Mouse (Mus musculus) spleen, postnatal 36 days (tissue): ENCODE measurements around the gene Ppp2ca.

ENCODE experiments used
- DNase-seq, 2 experiments: peaks; one replicate each; pipeline ENCODE4 v3.0.0; 2022; ENCODE audit warnings: low spot score in 2 of 2, mixed read lengths in 1 of 2

Ppp2ca gene

DNA sequence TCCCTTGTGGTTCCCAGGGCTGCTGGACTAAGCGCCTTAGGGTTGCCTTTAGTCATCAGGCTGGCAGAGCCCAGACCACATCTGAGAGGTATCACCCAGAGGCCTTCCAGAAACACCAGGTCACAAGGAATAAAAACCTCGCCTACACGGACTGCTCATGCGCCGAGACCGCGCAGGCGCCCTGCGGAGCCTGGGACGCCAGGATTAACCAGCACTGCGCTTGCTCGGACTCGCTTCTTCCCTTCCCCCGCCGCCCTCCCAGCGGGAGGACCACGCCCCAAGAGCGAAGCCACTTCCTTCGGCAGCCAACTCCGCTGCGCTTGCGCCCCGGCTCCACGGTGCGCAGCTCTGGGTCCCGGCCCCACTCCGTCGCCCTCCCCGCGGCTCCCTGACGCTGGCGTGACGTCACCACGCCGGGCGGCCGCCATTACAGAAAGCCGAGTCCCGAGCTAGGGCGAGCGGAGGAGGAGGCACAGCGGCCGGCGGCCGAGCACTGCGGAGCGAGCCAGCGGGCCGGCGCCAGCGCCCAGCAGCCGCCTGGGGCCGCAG lies at the start of gene Ppp2ca:
Gene Ppp2ca, plus strand, starts transcription at position 284 of the 549 bp plus-strand sequence.
- DNase-seq: peak; percentile 99

DNA sequence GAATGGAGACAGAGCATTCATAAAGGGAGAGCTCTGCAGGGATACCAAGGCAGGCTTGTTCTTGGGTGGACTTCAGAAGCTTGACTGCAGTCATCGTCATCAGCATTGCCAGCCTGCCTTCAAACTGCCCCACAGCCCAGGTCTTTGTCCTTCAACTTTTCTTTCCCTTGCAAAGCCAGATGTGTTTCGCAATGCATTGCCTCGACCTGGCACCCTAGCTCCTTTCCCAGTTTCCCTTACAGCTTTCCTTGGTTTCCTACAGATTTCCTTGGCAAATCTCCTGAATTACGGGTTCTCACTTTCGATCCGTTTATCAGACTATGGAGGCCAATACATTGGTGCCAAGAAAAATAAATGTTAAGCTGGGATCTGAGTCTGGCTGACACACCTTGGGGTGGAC lies 45.1 kb upstream of the Ppp2ca start:
- no peak for DNase-seq

DNA sequence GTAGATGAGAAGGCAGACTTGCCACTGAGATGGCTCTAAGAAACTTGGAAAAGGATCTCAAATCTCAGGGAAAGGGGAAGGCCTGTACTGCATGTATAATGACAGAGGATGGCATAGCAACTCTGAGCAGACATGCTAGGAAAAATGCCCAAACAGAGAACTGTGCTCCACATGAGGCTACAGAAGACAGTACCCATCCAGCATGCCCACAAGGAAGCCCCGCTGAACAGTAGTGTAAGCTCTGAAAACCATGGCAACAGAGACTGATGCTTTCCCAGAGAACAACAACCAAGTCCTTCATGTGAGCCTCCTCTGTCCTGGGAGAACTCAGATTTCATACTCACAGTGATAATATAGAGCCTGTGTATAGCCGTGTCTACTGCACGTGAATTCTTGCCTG lies 43.8 kb upstream of the Ppp2ca start:
- DNase-seq: no peak

DNA sequence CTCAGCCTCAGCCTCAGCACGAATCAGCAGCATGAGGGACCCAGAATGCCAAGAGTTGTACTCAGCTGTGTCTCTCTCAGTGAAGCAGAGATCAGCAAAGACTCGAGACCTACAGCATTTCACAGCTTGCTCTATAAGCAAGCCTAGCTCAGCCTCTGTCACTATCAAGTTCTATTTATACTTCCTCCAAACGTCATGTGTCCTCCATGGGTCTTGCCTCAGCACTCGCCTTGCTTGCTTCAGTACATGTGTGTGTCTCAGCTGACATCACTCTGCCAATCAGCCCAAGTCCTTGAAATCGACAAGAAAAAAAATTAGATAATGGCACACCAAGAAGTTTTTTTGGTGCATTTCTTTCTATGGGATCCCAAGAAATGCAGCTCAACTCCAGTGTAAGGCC lies 42.3 kb upstream of the Ppp2ca start:
- no peak for DNase-seq

DNA sequence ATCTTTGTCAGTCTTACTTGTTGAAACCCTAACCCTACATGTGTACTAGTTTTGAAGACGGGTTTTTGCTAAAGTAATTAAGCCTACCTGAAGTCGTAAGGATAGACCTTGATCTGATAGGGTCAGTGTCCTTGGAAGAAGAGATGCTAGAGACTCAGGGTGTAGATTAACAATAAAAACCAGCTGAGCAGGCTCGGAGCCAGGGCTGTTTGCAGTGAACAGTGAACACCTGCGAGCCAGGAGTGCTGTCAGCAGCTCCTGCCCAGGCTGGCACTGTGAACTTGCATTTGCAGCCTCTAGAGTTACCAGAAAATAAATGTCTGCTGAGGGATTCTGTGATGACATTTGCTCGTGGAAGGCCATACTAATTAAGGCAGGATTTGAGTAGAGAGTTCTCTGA lies 39.5 kb upstream of the Ppp2ca start:
- DNase-seq: no peak

DNA sequence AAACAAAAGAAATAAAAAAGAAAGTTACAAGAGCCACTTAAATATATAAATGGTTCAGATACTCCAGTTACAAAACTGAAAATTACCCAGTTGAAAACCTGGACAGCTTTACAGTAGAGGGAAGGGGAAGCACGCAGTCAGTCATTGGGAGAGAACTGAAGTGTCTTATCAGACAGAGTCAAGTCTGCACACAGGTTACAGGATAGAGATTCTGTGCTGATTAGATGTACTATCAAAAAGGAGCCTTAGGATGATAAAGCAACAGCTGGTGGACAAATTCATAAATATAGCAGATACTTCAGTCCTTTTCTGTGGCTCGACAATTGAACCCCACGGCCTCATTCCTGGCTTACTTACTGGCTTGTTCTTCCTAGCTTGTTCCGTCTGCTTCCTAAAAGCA lies 38.2 kb upstream of the Ppp2ca start:
- DNase-seq: no peak

DNA sequence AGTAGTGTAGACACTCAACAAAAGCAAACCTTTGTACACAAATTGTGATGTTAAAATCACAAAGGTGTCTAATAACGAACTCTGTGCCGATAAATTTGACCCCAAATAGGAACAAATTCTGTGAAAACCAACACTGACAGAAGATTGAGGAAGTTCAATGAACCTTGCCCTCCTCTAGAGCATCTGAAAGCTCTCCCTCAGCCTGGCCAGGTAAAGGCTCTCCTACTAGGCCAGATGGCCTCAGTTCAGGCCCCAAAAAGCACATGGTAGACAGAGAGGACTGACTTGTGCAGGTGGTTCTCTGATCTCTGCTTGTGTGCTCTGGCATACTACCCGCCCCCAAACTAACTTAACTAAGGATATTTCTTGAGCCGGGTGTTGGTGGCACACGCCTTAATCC lies 36.1 kb upstream of the Ppp2ca start:
- DNase-seq: no peak

DNA sequence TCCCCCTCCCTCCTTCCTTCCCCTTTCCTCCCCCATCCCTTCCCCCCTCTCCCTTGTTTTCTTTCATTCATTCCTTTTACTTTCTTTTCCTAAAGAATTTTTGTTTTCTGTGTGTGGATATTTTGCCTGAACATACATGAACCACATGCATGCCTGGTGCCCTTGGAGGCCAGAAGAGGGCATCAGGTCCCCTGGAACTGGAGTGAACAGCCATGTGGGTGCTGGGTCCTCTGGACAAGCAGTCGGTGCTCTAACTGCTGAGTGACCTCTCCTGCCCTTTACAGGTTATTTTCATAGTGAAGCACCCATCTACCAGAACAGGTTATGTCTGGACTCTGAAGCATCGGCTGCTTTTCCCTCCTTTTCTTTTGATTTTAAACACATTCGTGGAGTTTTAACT lies 34.1 kb upstream of the Ppp2ca start:
- DNase-seq: no peak

DNA sequence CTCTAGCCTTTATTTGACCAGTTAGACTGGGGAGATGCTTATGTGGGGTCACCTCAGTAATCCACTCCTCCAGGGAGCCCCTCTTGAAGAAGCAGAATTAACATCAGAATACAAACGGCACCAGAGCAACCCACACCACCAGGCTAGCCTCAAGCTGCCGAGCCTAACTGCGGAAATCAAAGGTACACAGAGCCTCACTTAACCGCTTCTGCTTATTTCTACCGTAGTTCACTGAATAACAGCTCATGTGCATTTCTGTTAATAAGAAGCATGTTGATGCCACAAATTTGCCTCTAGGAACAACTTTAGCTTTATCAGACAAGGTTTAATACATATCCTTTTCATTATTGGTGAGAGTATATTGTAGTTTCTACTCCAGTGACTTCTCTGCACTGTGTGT lies 32.6 kb upstream of the Ppp2ca start:
- DNase-seq: no peak

DNA sequence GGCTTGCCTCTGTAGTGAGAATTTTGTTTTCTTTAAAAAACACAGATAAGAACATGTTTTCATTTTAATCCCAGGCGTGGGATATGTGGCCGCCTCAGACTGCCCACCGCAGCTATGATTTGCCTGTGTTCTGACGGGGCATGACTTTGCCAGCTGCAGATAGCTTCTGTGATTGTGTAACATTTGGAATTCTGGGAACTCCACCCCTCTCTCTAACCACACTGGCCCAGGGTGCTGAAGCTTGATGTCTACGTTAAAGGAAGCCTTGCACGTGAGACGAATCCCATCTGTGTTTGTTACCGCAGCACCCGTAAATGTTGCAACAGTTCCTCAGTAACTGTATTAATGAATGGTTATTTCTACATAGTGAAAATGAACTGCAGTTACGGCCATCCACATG lies 26.7 kb upstream of the Ppp2ca start:
- DNase-seq: no peak

DNA sequence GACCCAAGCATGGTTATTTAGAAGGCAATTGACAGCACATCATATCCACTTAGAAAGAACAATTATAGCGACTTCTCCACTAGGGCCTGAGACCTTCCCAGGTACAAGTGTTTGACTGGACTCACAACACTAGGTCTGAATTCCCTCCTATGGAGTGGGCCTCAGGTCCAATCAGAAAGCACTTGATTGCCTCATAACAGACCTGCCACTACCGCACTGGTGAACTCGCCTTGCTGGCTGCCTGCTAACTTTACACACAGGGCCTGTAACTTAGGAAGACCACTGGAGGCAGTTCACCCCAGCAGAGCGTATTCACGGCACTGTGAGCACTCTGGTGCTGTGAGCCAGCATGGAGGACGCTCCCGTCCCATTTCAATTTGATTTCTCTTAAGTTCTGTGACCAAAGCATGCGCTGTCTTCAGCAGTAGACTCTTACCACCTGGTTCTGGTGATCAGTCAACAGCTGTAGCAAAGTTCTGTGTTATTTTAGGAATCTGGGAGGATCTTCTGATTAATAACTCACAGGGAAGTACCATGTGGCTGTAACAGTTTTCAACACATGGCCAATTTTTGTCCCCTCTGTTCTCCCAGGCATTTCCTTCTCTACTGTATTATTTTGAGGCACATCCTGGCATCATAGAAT lies 24.8 kb upstream of the Ppp2ca start:
- DNase-seq: no peak

DNA sequence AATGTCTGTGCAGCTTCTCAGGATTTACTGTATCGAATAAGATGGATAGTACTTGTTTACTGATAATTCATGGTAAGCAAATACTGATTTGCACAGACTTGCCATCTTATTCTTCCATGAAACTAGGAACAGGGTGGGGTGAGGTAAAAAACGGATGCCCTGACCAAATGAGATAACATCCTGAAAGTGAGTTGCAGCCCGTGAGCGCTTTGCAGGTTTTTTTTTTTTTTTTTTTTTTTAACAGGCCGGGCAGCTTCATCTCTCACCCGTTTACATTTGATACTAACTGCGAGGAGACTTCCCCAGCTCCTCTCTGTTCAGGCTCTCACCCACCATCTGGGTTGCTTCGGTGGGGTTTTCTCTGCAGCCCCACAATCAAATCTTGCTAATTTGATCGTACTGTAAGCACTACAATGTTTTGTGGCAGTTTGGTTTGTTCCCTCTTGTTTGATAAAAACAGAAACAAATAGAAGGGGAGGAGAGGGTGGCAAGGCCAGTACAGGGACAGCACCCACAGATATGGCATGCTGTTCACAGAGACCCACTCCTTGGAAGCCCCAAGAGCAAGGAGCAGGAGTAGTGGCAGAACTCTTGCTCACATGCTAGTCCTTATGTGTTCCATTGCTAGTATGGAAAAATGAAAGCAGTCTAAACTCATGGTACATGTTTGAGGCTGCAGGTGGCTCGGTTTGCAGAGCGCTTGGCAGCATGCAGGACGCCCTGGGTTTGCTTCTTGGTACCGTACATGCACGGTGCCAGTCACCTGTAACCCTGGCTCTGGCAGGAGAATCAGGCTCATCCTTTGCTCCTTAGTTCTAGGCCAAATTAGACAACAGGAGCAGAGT lies 23.6 kb upstream of the Ppp2ca start:
- no peak for DNase-seq

DNA sequence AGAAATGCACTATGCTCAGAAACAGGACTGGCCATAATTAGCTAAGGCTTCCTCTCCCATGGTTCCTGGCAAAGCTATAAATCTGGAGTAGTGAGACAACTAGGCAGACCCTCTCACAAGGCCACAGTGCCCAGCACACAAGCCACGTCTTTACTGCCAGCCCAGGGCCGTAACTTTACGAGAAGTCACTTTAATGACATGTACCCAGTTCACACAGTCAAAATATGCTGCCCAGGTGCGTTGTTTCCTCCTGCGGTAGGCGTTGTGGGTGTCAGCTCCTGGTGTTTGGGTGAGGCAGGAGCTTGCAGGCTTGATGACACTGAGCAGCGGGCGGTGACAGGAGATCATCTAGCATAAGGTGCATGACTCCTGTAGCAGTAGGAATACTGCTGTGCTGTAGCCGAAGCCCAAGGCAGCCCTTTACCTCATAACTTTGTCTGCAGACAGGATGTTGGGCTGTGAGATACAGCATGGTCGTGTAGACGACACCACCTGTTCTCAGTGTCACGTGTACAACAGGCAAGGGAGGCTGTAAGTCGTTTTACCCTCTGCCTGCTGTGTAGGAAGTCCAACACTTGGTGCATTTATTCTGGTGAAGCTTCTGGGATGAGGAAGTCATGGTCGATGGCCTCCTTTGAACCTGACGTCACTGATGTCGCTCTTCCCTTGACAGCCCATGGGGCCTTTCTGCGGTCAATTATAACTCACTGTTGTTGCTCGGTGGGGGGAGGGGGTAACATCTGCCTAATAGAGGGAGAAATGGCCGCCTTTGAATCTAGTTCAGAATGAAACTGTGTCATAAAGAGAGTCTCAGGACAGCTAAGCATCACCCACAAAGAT lies 22.5 kb upstream of the Ppp2ca start:
- peak; percentile 48 to 59 for DNase-seq

DNA sequence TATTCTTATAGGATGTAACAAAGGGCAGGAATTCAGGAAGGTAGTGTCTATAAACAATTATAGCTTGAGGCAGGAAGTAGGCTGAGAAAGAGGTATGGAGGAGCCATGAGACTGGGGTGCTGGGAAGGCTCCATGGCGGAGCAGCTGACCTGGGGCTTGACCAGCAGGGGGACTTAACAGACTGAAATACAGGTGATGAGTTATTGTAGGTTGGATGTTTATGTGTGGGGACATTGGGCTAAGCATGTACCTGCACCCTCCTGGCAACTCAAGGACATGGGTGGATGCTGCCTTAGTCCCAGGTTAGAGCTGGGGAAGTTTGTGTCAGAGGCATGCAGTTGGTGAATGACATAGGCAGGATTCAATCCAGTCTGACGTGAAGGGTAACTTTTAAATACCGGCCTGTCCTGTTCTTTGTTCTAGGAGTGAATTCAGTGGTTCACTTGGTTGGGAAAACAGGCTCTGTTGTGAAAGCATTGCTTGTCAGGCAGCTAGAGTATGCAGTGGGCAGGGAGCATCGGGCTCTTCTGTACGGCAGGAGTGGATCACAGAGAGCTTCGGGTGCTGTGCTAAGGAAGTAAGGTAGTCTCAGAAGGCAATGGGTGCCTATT lies 21.6 kb upstream of the Ppp2ca start:
- no peak for DNase-seq

DNA sequence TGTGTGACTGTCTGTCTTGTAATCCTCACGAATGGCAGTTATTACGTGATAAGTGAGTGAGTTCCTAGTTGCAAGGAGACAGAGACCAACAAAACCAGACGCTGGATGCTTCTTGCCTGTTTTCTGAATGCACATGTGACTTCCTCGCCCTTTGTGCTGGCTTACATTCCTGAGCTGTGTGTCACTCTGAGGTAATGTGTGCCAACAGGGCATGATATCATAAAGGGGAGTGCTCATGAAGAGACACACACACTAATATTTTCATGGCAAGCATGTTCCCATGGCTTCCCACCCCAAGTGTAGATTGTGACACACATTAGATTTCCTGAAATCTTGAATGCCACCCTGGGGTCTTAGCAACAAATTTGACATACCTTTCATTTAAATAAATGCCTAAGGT lies 20.5 kb upstream of the Ppp2ca start:
- no peak for DNase-seq

DNA sequence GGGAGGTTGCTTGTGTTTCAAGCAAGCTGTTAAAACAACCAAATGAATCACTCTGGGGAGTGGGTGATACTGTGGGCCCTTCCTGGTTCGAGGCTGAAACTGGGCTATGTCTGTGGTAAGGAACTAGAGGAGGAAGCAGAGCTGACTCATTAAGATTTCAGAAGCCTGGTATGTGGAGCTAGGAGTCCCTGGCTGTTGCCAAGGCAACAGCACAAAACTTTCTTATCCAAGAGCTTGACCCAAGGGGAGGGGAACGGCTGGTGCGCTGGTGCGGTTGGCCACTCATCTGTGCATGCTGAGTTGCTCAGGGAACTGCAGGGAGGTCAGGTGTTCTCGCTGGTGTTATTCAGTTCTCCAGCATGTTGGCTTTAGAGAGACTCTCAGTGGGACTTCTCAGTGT lies 18.5 kb upstream of the Ppp2ca start:
- no peak for DNase-seq

DNA sequence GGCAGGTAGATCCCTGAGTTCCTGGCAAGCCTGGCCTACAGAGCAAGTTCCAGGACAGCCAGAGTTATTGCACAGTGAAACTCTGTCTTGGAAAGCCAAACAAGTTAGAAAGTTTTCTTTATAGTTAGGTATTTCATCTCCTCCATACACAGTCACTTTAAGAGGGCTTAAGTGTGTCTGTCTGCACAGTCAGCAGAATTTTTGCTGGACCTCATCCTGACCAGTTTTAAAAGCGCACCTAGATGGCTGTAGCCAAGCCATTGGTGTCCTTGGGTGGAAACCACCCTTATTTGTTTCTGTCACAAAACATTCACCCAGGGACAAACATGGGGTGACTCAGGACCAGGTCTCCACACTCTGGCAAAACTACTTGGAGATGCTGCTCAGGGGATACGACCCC lies 17.8 kb upstream of the Ppp2ca start:
- DNase-seq: no peak

DNA sequence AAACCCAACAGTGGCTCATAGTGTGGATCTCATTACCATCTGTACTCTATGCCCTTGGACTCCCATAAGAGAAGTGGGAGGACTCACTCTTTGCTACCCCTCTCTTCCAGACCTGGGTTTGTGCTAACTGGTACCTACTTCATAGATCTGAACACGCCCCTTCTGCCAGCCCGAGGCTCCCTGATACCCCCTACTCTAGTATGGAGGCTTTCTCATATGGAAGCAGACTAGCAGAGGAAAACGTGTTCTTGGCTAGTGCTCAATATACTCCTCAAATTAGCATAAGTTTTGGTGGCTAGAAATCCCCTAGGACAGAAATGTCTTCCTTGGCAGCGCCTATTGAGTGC lies 12.7 kb upstream of the Ppp2ca start:
- no peak for DNase-seq

DNA sequence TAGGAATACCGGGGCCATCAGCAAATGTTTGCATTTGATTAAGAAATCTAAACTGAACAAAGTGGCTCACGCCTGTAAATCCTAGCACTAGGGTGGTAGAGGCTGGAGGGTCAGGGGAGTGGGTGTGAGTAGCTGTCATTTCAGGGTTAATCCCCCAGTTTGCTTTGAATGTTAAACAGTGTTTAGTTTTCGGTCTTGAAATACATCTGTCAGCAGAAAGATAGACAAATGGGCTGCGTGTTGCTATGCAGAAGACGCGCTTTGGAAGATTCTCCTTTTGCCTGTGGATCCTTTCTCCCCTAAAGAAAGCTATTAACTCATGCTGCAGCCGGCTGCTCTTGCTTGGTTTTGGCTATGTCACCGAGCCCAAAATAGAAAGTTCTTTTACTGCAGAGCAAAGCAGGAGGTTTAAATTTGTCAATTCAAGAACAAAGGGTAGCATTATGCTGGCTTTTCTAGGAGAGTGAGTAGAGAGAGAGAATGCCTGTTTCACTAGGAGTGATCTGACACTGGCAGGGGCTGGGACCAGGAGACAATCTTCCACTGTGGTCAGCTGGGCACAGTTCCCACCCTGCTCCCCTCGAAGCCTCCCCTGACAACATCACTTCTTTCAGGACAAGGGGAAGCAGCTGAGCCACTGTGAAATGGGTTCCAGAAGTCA lies 12.1 kb upstream of the Ppp2ca start:
- DNase-seq: no peak

DNA sequence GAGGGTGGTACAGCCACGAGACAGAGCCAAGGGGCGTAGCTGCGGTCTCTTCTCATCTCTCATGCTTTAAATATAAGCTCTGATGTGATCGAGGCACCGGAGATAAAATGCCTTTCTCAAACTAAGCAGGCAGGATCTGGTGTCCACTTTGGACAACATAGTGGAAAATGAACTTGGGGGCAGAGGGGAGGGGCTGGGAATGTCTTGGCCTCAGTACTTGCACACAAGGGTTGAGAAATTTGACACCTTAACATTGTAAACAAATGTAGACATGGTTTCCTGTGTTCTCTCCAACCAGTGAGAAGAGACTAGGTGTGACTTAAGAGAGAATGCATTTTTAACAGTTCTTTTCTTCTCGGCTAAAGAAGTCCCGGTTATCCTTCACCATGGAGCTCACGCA lies 9.2 kb upstream of the Ppp2ca start:
- DNase-seq: no peak

DNA sequence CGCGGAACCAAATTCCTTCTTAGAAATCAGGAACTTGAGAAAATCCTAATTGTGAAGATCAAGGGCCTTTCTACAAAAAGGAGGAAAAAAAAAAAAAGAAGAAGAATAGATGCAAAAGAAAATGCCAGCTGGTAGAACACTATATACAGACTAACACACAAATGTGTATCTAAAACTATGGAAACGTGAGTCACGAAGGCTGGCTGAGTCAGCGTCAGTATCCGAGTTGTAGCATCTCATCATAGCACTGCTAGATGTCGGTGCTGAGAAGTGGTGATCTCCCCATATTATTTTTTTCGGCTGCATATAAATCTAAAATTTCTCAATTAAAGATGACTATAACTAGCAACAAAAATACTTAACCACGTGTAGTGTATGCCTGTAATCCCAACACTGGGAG lies 7.2 kb upstream of the Ppp2ca start:
- DNase-seq: no peak
